Mouse (Mus musculus): Measurements from ENCODE around the gene Myo18a.

DNA sequence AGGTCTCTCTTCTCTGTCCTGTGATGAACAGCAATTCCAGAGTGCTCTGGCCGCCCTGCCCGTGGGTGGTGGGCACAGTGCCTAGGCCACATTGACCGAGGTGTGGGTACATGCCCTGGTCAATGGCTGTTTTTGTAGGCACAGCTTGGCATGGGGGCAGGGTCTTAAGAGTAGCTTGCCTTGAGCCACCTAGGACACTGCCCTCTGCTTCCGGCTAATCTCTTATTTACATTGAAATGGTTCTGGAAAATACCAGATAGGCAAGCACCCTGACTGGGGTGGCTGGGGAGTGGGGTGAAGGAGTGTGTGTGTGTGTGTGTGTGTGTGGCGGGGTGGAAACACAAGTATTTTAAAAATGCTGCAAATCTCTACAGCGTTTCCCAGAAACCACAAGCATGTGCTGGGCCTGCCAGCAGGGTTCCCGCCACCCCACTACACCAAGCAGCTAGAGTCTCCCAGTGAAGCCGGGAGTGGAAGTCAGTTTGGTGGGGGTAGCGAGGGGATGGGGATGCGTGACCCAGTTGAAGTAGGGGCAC, 20.2 kb downstream of the Myo18a start:
- TF ChIP-seq CTCF (IDR thresholded peaks at IDR 0.05; ENCODE audit: low read depth) = no peak
- no peak for TF ChIP-seq EP300 (IDR thresholded peaks at IDR 0.05; ENCODE audit: low read depth)

Data from heart, postnatal 0 days (tissue).